Mouse (Mus musculus) limb, embryonic 14.5 days (tissue): ENCODE measurements around the gene Rbm26. TPM values are rescaled to one million over a fixed set of nuclear protein-coding genes. Genes with fewer than 3 reads are reported as not detected.

Experiments used
- ATAC-seq: fragments of 200-750 bp; cut with Nextera tagmentation; 2 replicates; pipeline ENCODE4 v1.8.0; 2017; ENCODE audit warnings: low read depth, moderate number of reproducible peaks, moderate TSS enrichment; ENCODE audit not compliant: low FRiP score
- DNase-seq: peaks from one replicate; pipeline ENCODE4 v3.0.0-alpha.2; 2015; ENCODE audit warnings: low spot score
- H3K27ac ChIP-seq: fragments of 300-500 bp; sonication (generic); replicated peaks from 2 replicates; pipeline ENCODE4 v1.5.1; 2014; ENCODE audit warnings: low read depth, mild to moderate bottlenecking, low read length, moderate library complexity, mixed read lengths
- H3K27me3 ChIP-seq: fragments of 300-500 bp; sonication (generic); 2 replicates; pipeline ENCODE4 v1.6.1; 2014; ENCODE audit warnings: low read length, mixed read lengths; ENCODE audit not compliant: control insufficient read depth, insufficient read depth
- H3K36me3 ChIP-seq: fragments of 300-500 bp; sonication (generic); 2 replicates; pipeline ENCODE4 v1.6.1; 2014; ENCODE audit warnings: mild to moderate bottlenecking, low read length, moderate library complexity, mixed read lengths; ENCODE audit not compliant: control insufficient read depth, insufficient read depth
- H3K4me1 ChIP-seq: fragments of 300-500 bp; sonication (generic); 2 replicates; pipeline ENCODE4 v1.6.1; 2014; ENCODE audit warnings: antibody characterized with exemption, low read length, mixed read lengths; ENCODE audit not compliant: control insufficient read depth, insufficient read depth
- H3K4me2 ChIP-seq: fragments of 300-500 bp; sonication (generic); replicated peaks from 2 replicates; pipeline ENCODE4 v1.6.1; 2014; ENCODE audit warnings: low read depth, mild to moderate bottlenecking, low read length, moderate library complexity; ENCODE audit not compliant: severe bottlenecking
- H3K4me3 ChIP-seq: fragments of 300-500 bp; sonication (generic); replicated peaks from 2 replicates; pipeline ENCODE4 v1.5.1; 2014; ENCODE audit warnings: low read length
- H3K9ac ChIP-seq: fragments of 300-500 bp; sonication (generic); 2 replicates; pipeline ENCODE4 v1.6.1; 2014; ENCODE audit warnings: mild to moderate bottlenecking, low read depth, low read length, moderate library complexity; ENCODE audit not compliant: severe bottlenecking
- H3K9me3 ChIP-seq: fragments of 300-500 bp; sonication (generic); 2 replicates; pipeline ENCODE4 v1.6.1; 2016; ENCODE audit warnings: low read length; ENCODE audit not compliant: control insufficient read depth
- POLR2A ChIP-seq: fragments of 200-500 bp; IDR thresholded peaks from 2 replicates; pipeline ENCODE4 v1.8.0; 2012; ENCODE audit warnings: inconsistent platforms, mild to moderate bottlenecking, moderate library complexity, borderline replicate concordance; ENCODE audit not compliant: insufficient read depth, insufficient read length; ENCODE audit errors: extremely low read depth
- WGBS: fragments of 180-500 bp; shearing (Covaris S2); extraction: QIAGEN DNeasy Blood & Tissue Kit; methylation state at CpG from one replicate; pipeline ENCODE4 v1.1.7; 2014; 5-methylcytosine and 5-hydroxymethylcytosine counted together
- polyA plus RNA-seq, 2 experiments: library from polyadenylated mRNA; depleted of rRNA in 1 of 2; stranded (reverse) in 1 of 2; unstranded in 1 of 2; fragments of >200 nt; fragmentation: Nextera tagmentation in 1 of 2; extraction: Ambion mirVana in 1 of 2; gene quantifications; 2 replicates each; pipeline versions ENCODE4 v1.2.1 to v1.2.3; 2012 to 2014

Rbm26 gene
- polyA plus RNA-seq, 2 experiments, result 45.0 to 65.9 TPM

DNA sequence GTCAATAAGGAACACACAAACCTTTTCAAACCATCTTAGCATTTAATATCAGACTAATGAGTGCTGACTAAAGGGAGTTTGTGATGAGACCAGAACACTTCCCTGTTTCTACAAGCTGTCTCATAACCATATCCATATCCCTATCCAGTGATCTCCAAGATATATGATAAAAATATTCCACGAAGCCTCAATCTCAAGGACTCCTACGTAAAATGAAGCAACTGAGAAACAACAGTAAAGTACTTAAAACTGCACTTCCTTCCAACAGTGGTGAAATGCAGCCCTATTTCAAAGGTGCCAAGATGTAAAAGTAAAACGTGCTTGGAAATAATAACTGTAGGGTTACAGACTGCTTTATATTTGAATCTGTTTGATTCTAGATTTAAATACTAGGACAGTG lies 43.1 kb downstream of the Rbm26 start:
- no peaks in the 10 kb centered on the region for H3K27me3 ChIP-seq
- no peak for TF ChIP-seq POLR2A
- ATAC-seq (no peak), DNase-seq (no peak)
- no peaks in the 10 kb centered on the region for H3K9me3 ChIP-seq
- no peak overlapping the region for H3K4me2 ChIP-seq
- 94% methylated on average over 3 of the region's 3 CpGs for WGBS
- H3K4me1 ChIP-seq, result no peaks in the 10 kb centered on the region
- no peak overlapping the region for H3K27ac ChIP-seq
- H3K9ac ChIP-seq, result no peak overlapping the region
- H3K36me3 ChIP-seq, result peaks cover 45% of the 10 kb centered on the region
- H3K4me3 ChIP-seq, result no peak overlapping the region

DNA sequence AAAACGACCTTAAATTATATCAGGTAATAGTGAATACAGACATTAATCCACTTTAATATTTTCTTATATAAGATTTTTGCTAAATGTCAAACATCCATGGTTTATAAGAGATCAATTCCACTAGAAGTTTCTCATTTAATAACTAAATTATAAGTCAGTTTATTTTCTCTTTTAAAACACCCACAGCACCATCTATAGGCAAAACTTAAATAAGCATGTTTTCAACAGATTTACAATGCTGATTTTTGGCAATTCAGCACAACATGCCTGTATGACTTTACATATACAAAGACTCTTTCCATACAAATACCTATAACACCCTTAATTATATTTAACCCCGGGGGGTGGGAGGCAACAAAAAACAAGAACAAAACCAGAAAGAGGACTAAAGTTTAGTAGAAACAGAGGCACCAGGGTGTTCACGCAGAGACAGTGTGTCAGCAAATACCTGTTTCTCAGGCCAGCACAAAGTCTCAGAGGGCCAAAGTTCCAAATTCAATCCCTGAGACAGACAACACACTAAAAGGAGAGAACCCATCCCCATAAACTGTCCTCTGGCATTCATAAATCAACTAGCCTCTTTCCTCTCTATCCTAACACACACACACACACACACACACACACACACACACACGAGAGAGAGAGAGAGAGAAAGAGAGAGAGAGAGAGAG lies 49.3 kb downstream of the Rbm26 start:
- Histone ChIP-seq H3K9ac (no peak overlapping the region), H3K4me2 (no peak overlapping the region), H3K4me1 (no peaks in the 10 kb centered on the region), H3K4me3 (no peak overlapping the region), H3K27ac (no peak overlapping the region), H3K36me3 (peaks cover 62% of the 10 kb centered on the region), H3K9me3 (no peaks in the 10 kb centered on the region), H3K27me3 (no peaks in the 10 kb centered on the region)
- no peak for ATAC-seq
- no peak for DNase-seq
- WGBS, result 90% methylated on average over 4 of the region's 4 CpGs
- no peak for TF ChIP-seq POLR2A

DNA sequence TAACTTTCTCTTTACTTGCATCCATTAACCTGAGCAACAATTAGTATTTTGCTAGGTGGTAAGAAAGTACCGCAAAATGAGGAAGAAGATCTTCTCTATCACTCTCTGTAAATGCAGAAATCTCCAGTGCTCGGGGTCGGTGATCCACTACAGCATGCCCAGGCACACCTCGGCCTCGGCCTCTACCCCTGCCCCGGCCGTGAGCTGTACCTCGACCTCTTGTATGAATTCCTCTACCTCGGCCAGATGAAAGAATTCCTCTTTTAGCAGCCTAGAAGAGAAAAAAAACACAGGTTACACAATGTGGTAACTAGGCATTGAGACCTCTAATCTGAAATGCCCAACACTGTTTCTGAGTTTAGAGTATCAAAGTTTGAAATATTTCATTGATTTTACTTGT lies 52.6 kb downstream of the Rbm26 start:
- no peaks in the 10 kb centered on the region for H3K27me3 ChIP-seq
- ATAC-seq, result no peak
- no peak for DNase-seq
- no peak overlapping the region for H3K27ac ChIP-seq
- peaks cover 62% of the 10 kb centered on the region for H3K36me3 ChIP-seq
- no peak overlapping the region for H3K4me3 ChIP-seq
- TF ChIP-seq POLR2A, result no peak
- H3K9me3 ChIP-seq, result no peaks in the 10 kb centered on the region
- WGBS, result 93% methylated on average over 9 of the region's 9 CpGs
- no peak overlapping the region for H3K9ac ChIP-seq
- no peak overlapping the region for H3K4me2 ChIP-seq
- no peaks in the 10 kb centered on the region for H3K4me1 ChIP-seq

DNA sequence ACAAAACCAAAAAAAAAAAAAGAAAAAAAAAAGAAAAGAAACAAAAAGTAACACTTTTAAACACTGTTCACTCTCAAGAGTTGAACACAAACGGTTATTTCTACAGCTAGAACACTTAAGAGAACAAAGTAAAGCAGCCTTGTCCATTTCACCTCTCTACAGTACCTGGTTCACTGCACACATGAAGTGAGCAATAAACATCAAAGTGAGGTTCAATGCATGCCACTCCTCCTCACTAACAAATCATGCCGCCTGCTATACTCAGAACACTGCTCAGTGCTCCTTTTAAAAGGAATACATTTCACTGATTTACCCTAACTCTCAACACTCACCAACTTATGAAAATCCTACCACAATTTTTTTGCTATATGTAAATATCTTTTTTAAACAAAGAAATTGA lies 61.7 kb downstream of the Rbm26 start:
- no peak overlapping the region for H3K4me3 ChIP-seq
- no peaks in the 10 kb centered on the region for H3K4me1 ChIP-seq
- no peak overlapping the region for H3K9ac ChIP-seq
- DNase-seq, result no peak
- peaks cover 21% of the 10 kb centered on the region for H3K36me3 ChIP-seq
- H3K27me3 ChIP-seq, result no peaks in the 10 kb centered on the region
- TF ChIP-seq POLR2A, result no peak
- no peak for ATAC-seq
- no peak overlapping the region for H3K4me2 ChIP-seq
- WGBS, result 63% methylated on average over 2 of the region's 2 CpGs
- no peaks in the 10 kb centered on the region for H3K9me3 ChIP-seq
- no peak overlapping the region for H3K27ac ChIP-seq

DNA sequence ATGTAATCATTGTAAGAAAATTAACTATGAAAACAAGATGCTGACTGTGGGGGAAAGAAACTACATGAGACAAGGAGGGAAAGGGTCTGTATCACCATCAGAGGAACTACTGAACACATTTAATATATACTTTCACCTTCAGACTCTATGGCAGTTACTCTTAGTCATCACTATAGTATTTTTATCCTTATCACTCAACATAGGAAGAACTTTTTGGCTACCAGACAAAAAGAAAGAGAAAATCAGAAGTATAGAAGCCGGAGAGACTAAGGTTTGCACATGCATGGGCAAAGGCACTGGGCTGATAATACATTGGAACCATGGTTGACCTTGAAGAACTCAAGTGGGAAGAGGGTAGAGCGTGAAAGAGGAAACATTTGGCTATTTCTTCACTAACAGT lies 70.9 kb downstream of the Rbm26 start:
- TF ChIP-seq POLR2A, result no peak
- Histone ChIP-seq H3K4me3 (no peak overlapping the region), H3K9me3 (no peaks in the 10 kb centered on the region), H3K27ac (no peak overlapping the region), H3K4me1 (no peaks in the 10 kb centered on the region), H3K36me3 (peaks cover 2% of the 10 kb centered on the region; the same call in 1 of the 2 replicates), H3K9ac (no peak overlapping the region), H3K4me2 (no peak overlapping the region), H3K27me3 (no peaks in the 10 kb centered on the region)
- 95% methylated on average over 2 of the region's 2 CpGs for WGBS
- DNase-seq (no peak), ATAC-seq (no peak)
